Mouse (Mus musculus) CH12.LX (cell line): Measurements from ENCODE around the gene Fgfr2. TPM values are rescaled to one million over a fixed set of nuclear protein-coding genes. Genes with fewer than 3 reads are reported as not detected.

ENCODE experiments used
- DNase-seq: peaks from one replicate; pipeline ENCODE4 v3.0.0-alpha.2; 2013; ENCODE audit errors: extremely low read depth
- H3K27ac ChIP-seq: 2 replicates; pipeline ENCODE4 v1.5.1; 2012; ENCODE audit warnings: low read depth, mild to moderate bottlenecking, control low read depth, moderate library complexity; ENCODE audit not compliant: insufficient read depth
- H3K27me3 ChIP-seq: replicated peaks from 2 replicates; pipeline ENCODE3; 2012; ENCODE audit warnings: inconsistent platforms
- H3K36me3 ChIP-seq, 2 experiments: replicated peaks in 1 of 2; 2 replicates each; pipeline versions ENCODE3 to v1.6.1; 2012; ENCODE audit warnings: inconsistent platforms in 1 of 2, low read length in 1 of 2, mild to moderate bottlenecking in 1 of 2, mixed read lengths in 1 of 2, moderate library complexity in 1 of 2; ENCODE audit not compliant: control insufficient read depth in 1 of 2, insufficient read depth in 1 of 2
- H3K4me1 ChIP-seq, 2 experiments: 2 replicates each; pipeline ENCODE4 v1.6.1; 2012; ENCODE audit warnings: inconsistent platforms in 1 of 2, moderate library complexity in 1 of 2; ENCODE audit not compliant: insufficient read depth in 2 of 2, control insufficient read depth in 1 of 2
- H3K4me2 ChIP-seq: 2 replicates; pipeline ENCODE4 v1.6.1; 2012; ENCODE audit warnings: low read depth, mild to moderate bottlenecking, control low read depth; ENCODE audit not compliant: poor library complexity, insufficient read depth, severe bottlenecking
- H3K4me3 ChIP-seq, 3 experiments: fragments of 150-350 bp in 1 of 3; sonication (generic) in 1 of 3; replicated peaks in 1 of 3; 2 replicates each; pipeline versions ENCODE3 to v1.5.1; 2011 to 2012; ENCODE audit warnings: low read depth in 2 of 3, low read length in 2 of 3, mild to moderate bottlenecking in 2 of 3, moderate library complexity in 2 of 3, control low read depth in 1 of 3, improper control_type of control experiment in 1 of 3, inconsistent platforms in 1 of 3, mixed read lengths in 1 of 3; ENCODE audit not compliant: poor library complexity in 1 of 3
- H3K79me2 ChIP-seq: replicated peaks from 2 replicates; pipeline ENCODE4 v1.6.1; 2012; ENCODE audit warnings: mild to moderate bottlenecking, moderate library complexity; ENCODE audit not compliant: control insufficient read depth, poor library complexity, insufficient read depth, severe bottlenecking; ENCODE audit errors: extremely low read depth
- H3K9ac ChIP-seq: 2 replicates; pipeline ENCODE4 v1.6.1; 2012; ENCODE audit warnings: low read depth, mild to moderate bottlenecking, control low read depth, moderate library complexity; ENCODE audit not compliant: insufficient read depth
- H3K9me3 ChIP-seq: replicated peaks from 2 replicates; pipeline ENCODE3; 2012; ENCODE audit warnings: low read length, inconsistent platforms, mixed read lengths
- BHLHE40 ChIP-seq: IDR thresholded peaks from 2 replicates; pipeline ENCODE4 v1.6.1; 2011; ENCODE audit warnings: mild to moderate bottlenecking, low read depth, low read length, improper control_type of control experiment
- CHD1 ChIP-seq: IDR thresholded peaks from 2 replicates; pipeline ENCODE4 v1.6.1; 2012; ENCODE audit warnings: low read depth, low read length, improper control_type of control experiment, inconsistent platforms
- CHD2 ChIP-seq: IDR thresholded peaks from 2 replicates; pipeline ENCODE4 v1.6.1; 2011; ENCODE audit warnings: low read length, improper control_type of control experiment
- CTCF ChIP-seq, 2 experiments: IDR thresholded peaks in 1 of 2; conservative IDR thresholded peaks in 1 of 2; 2 replicates each; pipeline ENCODE4 v1.5.1; 2011 to 2012; ENCODE audit warnings: low read depth in 2 of 2, low read length in 2 of 2, improper control_type of control experiment in 1 of 2, inconsistent platforms in 1 of 2, mild to moderate bottlenecking in 1 of 2, moderate library complexity in 1 of 2
- ELF1 ChIP-seq: IDR thresholded peaks from 2 replicates; pipeline ENCODE4 v1.6.1; 2014; ENCODE audit warnings: low read depth, mild to moderate bottlenecking, inconsistent platforms, low read length, improper control_type of control experiment
- ETS1 ChIP-seq: conservative IDR thresholded peaks from 2 replicates; pipeline ENCODE4 v1.6.1; 2012; ENCODE audit warnings: low read depth, mild to moderate bottlenecking, inconsistent platforms, low read length, improper control_type of control experiment, moderate library complexity
- GABPA ChIP-seq: IDR thresholded peaks from 2 replicates; pipeline ENCODE4 v1.6.1; 2012; ENCODE audit warnings: low read depth, low read length, improper control_type of control experiment, inconsistent platforms; ENCODE audit not compliant: insufficient replicate concordance
- IRF4 ChIP-seq: IDR thresholded peaks from 2 replicates; pipeline ENCODE4 v1.6.1; 2014; ENCODE audit warnings: low read depth, mild to moderate bottlenecking, inconsistent platforms, low read length, improper control_type of control experiment
- KAT2A ChIP-seq: IDR thresholded peaks from 2 replicates; pipeline ENCODE4 v1.6.1; 2012; ENCODE audit warnings: low read length, improper control_type of control experiment, inconsistent platforms; ENCODE audit not compliant: insufficient replicate concordance
- MAFK ChIP-seq: IDR thresholded peaks from 2 replicates; pipeline ENCODE4 v1.6.1; 2011; ENCODE audit warnings: low read length, improper control_type of control experiment; ENCODE audit not compliant: insufficient replicate concordance
- MEF2A ChIP-seq: IDR thresholded peaks from 2 replicates; pipeline ENCODE4 v1.6.1; 2014; ENCODE audit warnings: low read depth, mild to moderate bottlenecking, inconsistent platforms, low read length, improper control_type of control experiment, borderline replicate concordance
- MYC ChIP-seq: IDR thresholded peaks from 2 replicates; pipeline ENCODE4 v1.6.1; 2011; ENCODE audit warnings: low read depth, mild to moderate bottlenecking, improper control_type of control experiment, low read length
- NELFE ChIP-seq: IDR thresholded peaks from 2 replicates; pipeline ENCODE4 v1.6.1; 2011; ENCODE audit warnings: low read depth, low read length, improper control_type of control experiment
- NRF1 ChIP-seq: IDR thresholded peaks from 2 replicates; pipeline ENCODE4 v1.6.1; 2014; ENCODE audit warnings: low read depth, mild to moderate bottlenecking, inconsistent platforms, low read length, improper control_type of control experiment, moderate library complexity
- PAX5 ChIP-seq: IDR thresholded peaks from 2 replicates; pipeline ENCODE4 v1.6.1; 2012; ENCODE audit warnings: low read length, inconsistent platforms, mixed read lengths
- RAD21 ChIP-seq: IDR thresholded peaks from 2 replicates; pipeline ENCODE4 v1.6.1; 2011; ENCODE audit warnings: low read depth, mild to moderate bottlenecking, low read length, improper control_type of control experiment, moderate library complexity
- RCOR1 ChIP-seq: conservative IDR thresholded peaks from 2 replicates; pipeline ENCODE4 v1.6.1; 2012; ENCODE audit warnings: low read depth, mild to moderate bottlenecking, inconsistent platforms, low read length, improper control_type of control experiment
- SIN3A ChIP-seq: IDR thresholded peaks from 2 replicates; pipeline ENCODE4 v1.6.1; 2012; ENCODE audit warnings: low read length, improper control_type of control experiment, inconsistent platforms
- TBP ChIP-seq: conservative IDR thresholded peaks from 2 replicates; pipeline ENCODE4 v1.6.1; 2011; ENCODE audit warnings: low read depth, low read length, improper control_type of control experiment
- TCF12 ChIP-seq: IDR thresholded peaks from 2 replicates; pipeline ENCODE4 v1.6.1; 2014; ENCODE audit warnings: low read depth, mild to moderate bottlenecking, inconsistent platforms, low read length, improper control_type of control experiment
- UBTF ChIP-seq: IDR thresholded peaks from 2 replicates; pipeline ENCODE4 v1.6.1; 2012; ENCODE audit warnings: low read depth, mild to moderate bottlenecking, inconsistent platforms, low read length, improper control_type of control experiment, moderate library complexity
- ZKSCAN1 ChIP-seq: IDR thresholded peaks from 2 replicates; pipeline ENCODE4 v1.6.1; 2012; ENCODE audit warnings: low read depth, inconsistent platforms, low read length, improper control_type of control experiment, borderline replicate concordance
- ZMIZ1 ChIP-seq: IDR thresholded peaks from 2 replicates; pipeline ENCODE4 v1.6.1; 2012; ENCODE audit warnings: low read depth, mild to moderate bottlenecking, inconsistent platforms, low read length, improper control_type of control experiment
- ZNF384 ChIP-seq: IDR thresholded peaks from 2 replicates; pipeline ENCODE4 v1.6.1; 2012; ENCODE audit warnings: low read depth, low read length, improper control_type of control experiment, inconsistent platforms
- dilution Hi-C: fragments of 300-500 bp; cut with MboI; formaldehyde crosslinking; loops from 2 replicates; pipeline ENCODE4 v1.14.3; 2020; ENCODE audit warnings: low sequenced_read_pairs; ENCODE audit not compliant: extremely low pct_unique_long_range_greater_than_20kb, extremely low pct_ligation_motif_present
- in situ Hi-C: fragments of 300-500 bp; cut with MboI; formaldehyde crosslinking; loops from 3 replicates; pipeline ENCODE4 v1.14.3; 2019; ENCODE audit warnings: low sequenced_read_pairs, low pct_ligation_motif_present, low pct_unique_long_range_greater_than_20kb, mixed read lengths
- polyA plus RNA-seq: library from polyadenylated mRNA; unstranded; fragments of >175 nt; gene quantifications from 2 replicates; pipeline ENCODE4 v1.2.1, GENCODE M21; 2012; ENCODE audit warnings: low read depth; ENCODE audit not compliant: insufficient read length
- total RNA-seq, 2 experiments: library from RNA; depleted of rRNA; stranded (reverse); fragments of 300-350 nt in 1 of 2; fragments of >200 nt in 1 of 2; gene quantifications; 2 replicates each; pipeline ENCODE4 v1.2.3; 2012 to 2014

Gene Fgfr2
- total and polyA plus RNA-seq, 3 experiments, result not detected

DNA sequence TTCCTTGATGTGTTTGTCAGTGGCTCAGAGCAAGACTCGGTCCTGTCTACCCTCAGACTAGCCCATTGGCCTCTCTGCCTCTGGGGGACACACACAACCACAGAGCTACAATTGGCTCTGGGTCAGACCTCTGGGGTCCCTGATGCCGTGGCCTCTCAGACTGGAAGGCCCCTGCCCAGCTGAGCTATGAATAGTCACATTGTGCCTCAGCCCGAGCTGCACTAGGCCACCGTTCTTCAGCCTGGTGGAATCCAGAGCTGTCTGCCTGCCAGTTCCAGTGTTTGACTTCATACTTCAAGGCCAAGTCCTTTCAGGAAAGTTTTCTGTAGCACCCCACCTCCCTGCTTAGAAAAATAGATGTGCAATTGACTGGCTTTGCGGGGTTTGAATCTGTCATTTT, 434.4 kb downstream of the Fgfr2 start:
- Histone ChIP-seq H3K36me3 (no peaks in the 10 kb centered on the region), H3K9ac (no peak overlapping the region), H3K4me3 (no peak overlapping the region), H3K4me2 (no peak overlapping the region), H3K27ac (no peak overlapping the region), H3K27me3 (no peaks in the 10 kb centered on the region), H3K79me2 (no peaks in the 10 kb centered on the region), H3K4me1 (peaks cover 13 to 66% of the 10 kb centered on the region in 2 experiments), H3K9me3 (no peaks in the 10 kb centered on the region)
- dilution Hi-C loops, result no loop called here
- no peak for DNase-seq
- no peak for TF ChIP-seq RCOR1
- TF ChIP-seq ETS1, result no peak
- no peak for TF ChIP-seq NELFE
- TF ChIP-seq PAX5, result no peak
- TF ChIP-seq ZNF384, result no peak
- no peak for TF ChIP-seq NRF1
- no peak for TF ChIP-seq GABPA
- no peak for TF ChIP-seq MAFK
- no peak for TF ChIP-seq BHLHE40
- no peak for TF ChIP-seq TBP
- TF ChIP-seq TCF12, result no peak
- no peak for TF ChIP-seq ZMIZ1
- no peak for TF ChIP-seq CTCF (conservative IDR thresholded peaks at IDR 0.05 in 1 of 2, IDR thresholded peaks at IDR 0.05 in 1 of 2; ENCODE audit: low read depth in 2 of 2, low read length in 2 of 2)
- in situ Hi-C loops, result no loop called here

- no peaks in the 10 kb centered on the region for H3K36me3 ChIP-seq
- no peaks in the 10 kb centered on the region for H3K9me3 ChIP-seq
- dilution Hi-C loops (no loop called here), in situ Hi-C loops (no loop called here)
- H3K27me3 ChIP-seq, result no peaks in the 10 kb centered on the region
- no peak overlapping the region for H3K9ac ChIP-seq
- no peaks in the 10 kb centered on the region for H3K79me2 ChIP-seq
- no peak for DNase-seq
- H3K27ac ChIP-seq, result no peak overlapping the region
- no peak overlapping the region for H3K4me3 ChIP-seq
- H3K4me2 ChIP-seq, result no peak overlapping the region
- TF ChIP-seq SIN3A (no peak), RCOR1 (no peak), CHD1 (no peak), ETS1 (no peak), ZMIZ1 (no peak), MAFK (no peak), RAD21 (no peak), TBP (no peak), KAT2A (no peak), CHD2 (no peak), BHLHE40 (no peak), TCF12 (no peak), ELF1 (no peak), MYC (no peak), MEF2A (no peak), ZKSCAN1 (no peak), IRF4 (no peak), UBTF (no peak)
- peaks cover 13 to 66% of the 10 kb centered on the region in 2 experiments for H3K4me1 ChIP-seq
Observed at GRCm38 (mm10) chr7:132687897-132688296, 435.3 kb downstream of the Fgfr2 start.
